Mouse (Mus musculus): ENCODE results near the gene Arhgap31.

Gene Arhgap31

GRCm38 (mm10) chr16:38549479-38550396, 163.3 kb downstream of the Arhgap31 start, which contains the start of gene Poglut1:
Gene Poglut1 (minus strand): TSS chr16:38550258.
- peak; percentile 90 for DNase-seq (ENCODE audit: low read depth, low spot score)

Measured in brain, adult 2 months (tissue).